ENCODE assay signal across 13 mouse cellular contexts in genomic region chr19:58043550-58043949, GRCm38 (mm10).
A peak's percentile ranks its signal among the peaks of the same experiment; 100 is the strongest.
DNase-seq lines count a peak whose midpoint lies in the region; ATAC-seq and TF ChIP-seq lines count a peak whose summit lies in the region.
"Had no signal": no experiment of that assay in that cellular context is flagged by ENCODE, and none has a peak within 500 bp of the region (broad histone marks: within the 10 kb centered on the region; RNA-seq: fewer than 3 reads in every experiment).

No protein-coding gene starts in this region.

- H3K9ac ChIP-seq in midbrain, embryonic 11.5 days (ENCODE audit: low read length) = no peak overlapping the region
- no peak overlapping the region for H3K9ac ChIP-seq in midbrain, embryonic 16.5 days (ENCODE audit: low read depth, low read length)
- H3K9ac ChIP-seq in limb, embryonic 14.5 days (ENCODE audit: low read depth, low read length, severe bottlenecking) = no peak overlapping the region
- no peak overlapping the region for H3K9ac ChIP-seq in stomach, postnatal 0 days (ENCODE audit: low read length)
- H3K9ac ChIP-seq: forebrain, embryonic 15.5 days; heart, embryonic 13.5 days had no signal

- H3K4me1 ChIP-seq in midbrain, embryonic 11.5 days (ENCODE audit: control insufficient read depth, insufficient read depth, low read length) = no peaks in the 10 kb centered on the region
- H3K4me1 ChIP-seq in midbrain, embryonic 16.5 days (ENCODE audit: control insufficient read depth, insufficient read depth, low read length) = peaks cover 8% of the 10 kb centered on the region; the same call in 1 of the 2 replicates
- peaks cover 20% of the 10 kb centered on the region for H3K4me1 ChIP-seq in limb, embryonic 14.5 days (ENCODE audit: control insufficient read depth, insufficient read depth, low read length)
- no peaks in the 10 kb centered on the region for H3K4me1 ChIP-seq in stomach, postnatal 0 days (replicated peaks; ENCODE audit: control insufficient read depth, insufficient read depth)

- no peak for ATAC-seq in midbrain, embryonic 11.5 days (ENCODE audit: low FRiP score)
- no peak for ATAC-seq in midbrain, embryonic 16.5 days
- no peak for ATAC-seq in limb, embryonic 14.5 days (ENCODE audit: low FRiP score, low read depth)
- no peak for ATAC-seq in stomach, postnatal 0 days (ENCODE audit: low FRiP score, low TSS enrichment)
- ATAC-seq: forebrain, embryonic 15.5 days had no signal

- H3K36me3 ChIP-seq in midbrain, embryonic 11.5 days (ENCODE audit: control insufficient read depth, insufficient read depth, low read length) = no peaks in the 10 kb centered on the region
- no peaks in the 10 kb centered on the region for H3K36me3 ChIP-seq in midbrain, embryonic 16.5 days (ENCODE audit: control insufficient read depth, insufficient read depth, low read length)
- H3K36me3 ChIP-seq in limb, embryonic 14.5 days (ENCODE audit: control insufficient read depth, insufficient read depth, low read length) = no peaks in the 10 kb centered on the region
- H3K36me3 ChIP-seq in stomach, postnatal 0 days (ENCODE audit: control insufficient read depth, insufficient read depth, low read length) = no peaks in the 10 kb centered on the region; the same call in 1 of the 2 replicates
- H3K36me3 ChIP-seq: forebrain, embryonic 15.5 days; heart, embryonic 13.5 days had no signal

- no peaks in the 10 kb centered on the region for H3K27me3 ChIP-seq in midbrain, embryonic 11.5 days (ENCODE audit: control insufficient read depth, insufficient read depth, low read length)
- no peaks in the 10 kb centered on the region; the same call in 1 of the 2 replicates for H3K27me3 ChIP-seq in midbrain, embryonic 16.5 days (ENCODE audit: control insufficient read depth, insufficient read depth, low read depth, low read length)
- no peaks in the 10 kb centered on the region for H3K27me3 ChIP-seq in limb, embryonic 14.5 days (ENCODE audit: control insufficient read depth, insufficient read depth, low read length)
- H3K27me3 ChIP-seq in stomach, postnatal 0 days (ENCODE audit: control insufficient read depth, insufficient read depth, low read length) = no peaks in the 10 kb centered on the region
- H3K27me3 ChIP-seq: forebrain, embryonic 15.5 days; heart, embryonic 13.5 days had no signal

- H3K4me3 ChIP-seq in midbrain, embryonic 11.5 days (ENCODE audit: low read depth, low read length) = no peak overlapping the region
- H3K4me3 ChIP-seq in midbrain, embryonic 16.5 days (ENCODE audit: low read depth, low read length) = no peak overlapping the region
- H3K4me3 ChIP-seq in limb, embryonic 14.5 days (replicated peaks; ENCODE audit: low read length) = no peak overlapping the region
- no peak overlapping the region for H3K4me3 ChIP-seq in stomach, postnatal 0 days (ENCODE audit: low read depth, low read length)
- H3K4me3 ChIP-seq: forebrain, embryonic 15.5 days; heart, embryonic 13.5 days had no signal

- no peak for TF ChIP-seq POLR2A in limb, embryonic 14.5 days (IDR thresholded peaks at IDR 0.05; ENCODE audit: borderline replicate concordance, extremely low read depth, insufficient read depth, insufficient read length)

- no peak for TF ChIP-seq EP300 in stomach, postnatal 0 days (optimal IDR thresholded peaks at IDR 0.05)

- no peaks in the 10 kb centered on the region for H3K9me3 ChIP-seq in midbrain, embryonic 11.5 days (ENCODE audit: control insufficient read depth, low read length)
- no peaks in the 10 kb centered on the region for H3K9me3 ChIP-seq in midbrain, embryonic 16.5 days (replicated peaks; ENCODE audit: control insufficient read depth, low read length, poor library complexity, severe bottlenecking)
- no peaks in the 10 kb centered on the region for H3K9me3 ChIP-seq in limb, embryonic 14.5 days (ENCODE audit: control insufficient read depth, low read length)
- no peaks in the 10 kb centered on the region for H3K9me3 ChIP-seq in stomach, postnatal 0 days (ENCODE audit: control insufficient read depth, low read length)
- H3K9me3 ChIP-seq: forebrain, embryonic 15.5 days; heart, embryonic 13.5 days had no signal

- TF ChIP-seq CTCF in stomach, postnatal 0 days (IDR thresholded peaks at IDR 0.05; ENCODE audit: low read depth) = no peak

- no peak overlapping the region for H3K4me2 ChIP-seq in midbrain, embryonic 11.5 days
- H3K4me2 ChIP-seq in midbrain, embryonic 16.5 days (ENCODE audit: low read length) = no peak overlapping the region
- no peak overlapping the region for H3K4me2 ChIP-seq in limb, embryonic 14.5 days (replicated peaks; ENCODE audit: low read depth, low read length, severe bottlenecking)
- no peak overlapping the region for H3K4me2 ChIP-seq in stomach, postnatal 0 days (replicated peaks; ENCODE audit: low read depth)
- H3K4me2 ChIP-seq: forebrain, embryonic 15.5 days; heart, embryonic 13.5 days had no signal

- H3K27ac ChIP-seq in midbrain, embryonic 11.5 days (ENCODE audit: low read depth, low read length) = no peak overlapping the region
- H3K27ac ChIP-seq in midbrain, embryonic 16.5 days (ENCODE audit: low read length) = no peak overlapping the region
- no peak overlapping the region for H3K27ac ChIP-seq in limb, embryonic 14.5 days (replicated peaks; ENCODE audit: low read depth, low read length)
- peak overlapping the region; percentile 24; the same call in 1 of the 2 replicates for H3K27ac ChIP-seq in stomach, postnatal 0 days (replicated peaks)
- H3K27ac ChIP-seq: forebrain, embryonic 15.5 days; heart, embryonic 13.5 days had no signal

- 82% methylated on average over 4 of the region's 4 CpGs for WGBS in midbrain, embryonic 11.5 days
- WGBS in midbrain, embryonic 16.5 days = 79% methylated on average over 4 of the region's 4 CpGs
- 51% methylated on average over 4 of the region's 4 CpGs for WGBS in limb, embryonic 14.5 days
- 30% methylated on average over 4 of the region's 4 CpGs for WGBS in stomach, postnatal 0 days

- DNase-seq in kidney, adult 11 months = peak; percentile 6
- DNase-seq in kidney, postnatal 4 days = no peak
- peak; percentile 60 for DNase-seq in midbrain, embryonic 11.5 days (ENCODE audit: low spot score, missing footprints)
- DNase-seq in limb, embryonic 14.5 days (ENCODE audit: low spot score) = peak; percentile 16
- DNase-seq in stomach, postnatal 0 days (ENCODE audit: low spot score) = no peak
- DNase-seq in layer of hippocampus, postnatal 25 days (ENCODE audit: extremely low spot score in 1 of 2, low spot score in 1 of 2) = no peak
- no peak for DNase-seq in layer of hippocampus, adult 9-11 months
- DNase-seq: cerebellum, adult 9-10 months; gastrocnemius, postnatal 10 days; thymus, postnatal 36 days had no signal

Comparison
In these comparisons a context has a peak if more than half of its experiments do, and no peak if none do; other contexts are left out.
1. DNase-seq: peak in kidney, adult 11 months (single experiment), midbrain, embryonic 11.5 days (single experiment) and limb, embryonic 14.5 days (single experiment); none in kidney, postnatal 4 days (0 of 2), stomach, postnatal 0 days (single experiment), layer of hippocampus, postnatal 25 days (0 of 2) and layer of hippocampus, adult 9-11 months (single experiment).